ENCODE assay signal across 8 mouse cellular contexts in genomic region chr6:73247452-73247851, GRCm38 (mm10). TPM values are rescaled to one million over a fixed set of nuclear protein-coding genes. Genes with fewer than 3 reads are reported as not detected.
DNase-seq lines count a peak whose midpoint lies in the region; ATAC-seq lines count a peak whose summit lies in the region.

No protein-coding gene starts in this region.

- ATAC-seq in erythroblast, adult 5-6 weeks (replicated peaks; ENCODE audit: low FRiP score, poor library complexity, severe bottlenecking), result no peak
- peak; percentile 22 for ATAC-seq in CD4-positive, CD25-positive, alpha-beta regulatory T cell, adult 4 months
- ATAC-seq in hindbrain, embryonic 15.5 days (ENCODE audit: low FRiP score, low read depth), result no peak
- ATAC-seq in liver, embryonic 15.5 days (ENCODE audit: insufficient read depth), result no peak

- peak overlapping the region; percentile 91; the same call in 1 of the 2 replicates for H3K9ac ChIP-seq in hindbrain, embryonic 15.5 days
- H3K9ac ChIP-seq in liver, embryonic 15.5 days, result 0 out of 2 replicates have a peak overlapping the region, but pooled peaks have one; percentile 88

- 42% methylated on average over 4 of the region's 4 CpGs for WGBS in hindbrain, embryonic 15.5 days
- 37% methylated on average over 4 of the region's 4 CpGs for WGBS in liver, embryonic 15.5 days (ENCODE audit: insufficient replicate concordance)

- H3K36me3 ChIP-seq in erythroblast, embryonic 14.5 days (ENCODE audit: control insufficient read depth), result peaks cover 6% of the 10 kb centered on the region
- no peaks in the 10 kb centered on the region for H3K36me3 ChIP-seq in hindbrain, embryonic 15.5 days
- peaks cover 4% of the 10 kb centered on the region; the same call in 1 of the 2 replicates for H3K36me3 ChIP-seq in liver, embryonic 15.5 days (replicated peaks)
- H3K36me3 ChIP-seq in splenic B cell, adult 2 months (ENCODE audit: control insufficient read depth, insufficient read depth, low read length, poor library complexity, severe bottlenecking), result no peaks in the 10 kb centered on the region

- H3K27me3 ChIP-seq in erythroblast, embryonic 14.5 days (ENCODE audit: control insufficient read depth), result no peaks in the 10 kb centered on the region
- no peaks in the 10 kb centered on the region for H3K27me3 ChIP-seq in hindbrain, embryonic 15.5 days
- no peaks in the 10 kb centered on the region for H3K27me3 ChIP-seq in liver, embryonic 15.5 days
- H3K27me3 ChIP-seq in splenic B cell, adult 2 months (ENCODE audit: control insufficient read depth, insufficient read depth, low read length, poor library complexity, severe bottlenecking), result no peaks in the 10 kb centered on the region

- H3K4me2 ChIP-seq in hindbrain, embryonic 15.5 days, result peak overlapping the region; percentile 67
- H3K4me2 ChIP-seq in liver, embryonic 15.5 days, result peak overlapping the region; percentile 80

- DNase-seq in embryo, embryonic 11 days, result peak; percentile 41
- DNase-seq in splenic B cell, adult 2 months (ENCODE audit: low read depth, low spot score), result peak; percentile 80
- DNase-seq in adrenal gland, postnatal 4 days (ENCODE audit: low spot score in 2 of 2), result no peak

- no peaks in the 10 kb centered on the region for H3K9me3 ChIP-seq in erythroblast, embryonic 14.5 days (ENCODE audit: control insufficient read depth, low read length)
- H3K9me3 ChIP-seq in hindbrain, embryonic 15.5 days, result no peaks in the 10 kb centered on the region
- H3K9me3 ChIP-seq in liver, embryonic 15.5 days (replicated peaks), result no peaks in the 10 kb centered on the region

- peaks cover 28% of the 10 kb centered on the region for H3K4me1 ChIP-seq in erythroblast, embryonic 14.5 days (ENCODE audit: control insufficient read depth)
- H3K4me1 ChIP-seq in hindbrain, embryonic 15.5 days (replicated peaks), result peaks cover 19% of the 10 kb centered on the region
- H3K4me1 ChIP-seq in liver, embryonic 15.5 days (replicated peaks), result peaks cover 19% of the 10 kb centered on the region

- no peak overlapping the region for H3K27ac ChIP-seq in hindbrain, embryonic 15.5 days (replicated peaks)
- 0 out of 2 replicates have a peak overlapping the region, but pooled peaks have one; percentile 74 for H3K27ac ChIP-seq in liver, embryonic 15.5 days (replicated peaks)

- H3K4me3 ChIP-seq in erythroblast, embryonic 14.5 days (replicated peaks), result peak overlapping the region; percentile 94
- peak overlapping the region; percentile 93 for H3K4me3 ChIP-seq in hindbrain, embryonic 15.5 days
- H3K4me3 ChIP-seq in liver, embryonic 15.5 days (replicated peaks), result peak overlapping the region; percentile 94

RNA-seq across cellular contexts. Expression of gene Suclg1, which starts 0.7 kb away (rescaled TPM):
- polyA plus RNA-seq in erythroblast, embryonic 14.5 days (2012), result 2.5 and 5.0 TPM in 2 replicates
- 33.4 and 49.9 TPM in 2 replicates for total RNA-seq in erythroblast, adult 5-6 weeks (2015; ENCODE audit: low replicate concordance)
- total RNA-seq in erythroblast, adult 5-6 weeks (2017; ENCODE audit: low replicate concordance), result 18.1 and 39.3 TPM in 2 replicates
- 100 to 1,000 TPM; 111 to 123 TPM for polyA plus RNA-seq in CD4-positive, CD25-positive, alpha-beta regulatory T cell, adult 4 months (2017; shearing (Covaris generic))
- 132 and 135 TPM in 2 replicates for polyA plus RNA-seq in hindbrain, embryonic 15.5 days (2015; fragmentation: Nextera tagmentation; extraction: Ambion mirVana)
- 130 and 131 TPM in 2 replicates for polyA plus RNA-seq in liver, embryonic 15.5 days (2015; fragmentation: Nextera tagmentation; extraction: Ambion mirVana)
- total RNA-seq in adrenal gland, postnatal 4 days (2021), result 100 to 1,000 TPM; 245 to 281 TPM

RNA-seq across cellular contexts. Expression of gene Dnah6, which starts 26.0 kb away (rescaled TPM):
- polyA plus RNA-seq in erythroblast, embryonic 14.5 days (2012), result under 0.01 TPM in 1 of 2 replicates, not detected in the other
- total RNA-seq in erythroblast, adult 5-6 weeks (2015; ENCODE audit: low replicate concordance), result not detected in 2 replicates
- under 0.01 and 0.14 TPM in 2 replicates for total RNA-seq in erythroblast, adult 5-6 weeks (2017; ENCODE audit: low replicate concordance)
- not detected for polyA plus RNA-seq in CD4-positive, CD25-positive, alpha-beta regulatory T cell, adult 4 months (2017; shearing (Covaris generic))
- polyA plus RNA-seq in hindbrain, embryonic 15.5 days (2015; fragmentation: Nextera tagmentation; extraction: Ambion mirVana), result 0.32 and 0.34 TPM in 2 replicates
- polyA plus RNA-seq in liver, embryonic 15.5 days (2015; fragmentation: Nextera tagmentation; extraction: Ambion mirVana), result 0.01 and 0.02 TPM in 2 replicates
- total RNA-seq in adrenal gland, postnatal 4 days (2021), result under 1 TPM; 0.08 to 0.11 TPM

Comparison
In these comparisons a context has a peak if more than half of its experiments do, and no peak if none do; other contexts are left out.
1. DNase-seq: peak in embryo, embryonic 11 days (single experiment) and splenic B cell, adult 2 months (single experiment); none in adrenal gland, postnatal 4 days (0 of 2).
2. RNA of gene Suclg1, which starts 0.7 kb away (polyA plus RNA-seq): 132 to 135 TPM in hindbrain, embryonic 15.5 days, 130 to 131 TPM in liver, embryonic 15.5 days and 111 to 123 TPM in CD4-positive, CD25-positive, alpha-beta regulatory T cell, adult 4 months; 2.5 to 5.0 TPM in erythroblast, embryonic 14.5 days; every median in the first group is over 10 times any median in the second.
3. Peak in every context shown above with its lines, with median percentiles within 50 percentile points of each other: H3K4me3 ChIP-seq.